Mouse (Mus musculus): ENCODE measurements around the gene Hnrnpr. TPM values are rescaled to one million over a fixed set of nuclear protein-coding genes. Genes with fewer than 3 reads are reported as not detected.

Hnrnpr gene
- polyA plus RNA-seq, 1 experiment from 2014 or later, result 207 TPM

GRCm38 (mm10) chr4:136312616-136313015 is 1.9 kb downstream of the Hnrnpr start:
- Histone ChIP-seq H3K36me3 (ENCODE audit: control insufficient read depth, insufficient read depth, low read length) (peaks cover 9% of the 10 kb centered on the region), H3K27me3 (ENCODE audit: control insufficient read depth, insufficient read depth, low read length) (no peaks in the 10 kb centered on the region), H3K27ac (replicated peaks; ENCODE audit: low read depth, low read length) (no peak overlapping the region), H3K4me1 (ENCODE audit: control insufficient read depth, insufficient read depth, low read length) (peaks cover 38% of the 10 kb centered on the region), H3K4me2 (ENCODE audit: low read length) (peak overlapping the region; percentile 87), H3K4me3 (replicated peaks; ENCODE audit: low read depth, low read length) (peak overlapping the region; percentile 100), H3K9ac (replicated peaks; ENCODE audit: low read length) (peak overlapping the region; percentile 99), H3K9me3 (ENCODE audit: control insufficient read depth, low read length) (no peaks in the 10 kb centered on the region)
- DNase-seq (no peak), ATAC-seq (ENCODE audit: low FRiP score, low TSS enrichment) (no peak)
- WGBS, result 24% methylated on average over 4 of the region's 4 CpGs

- WGBS, result 46% methylated on average over 4 of the region's 4 CpGs
- DNase-seq (no peak), ATAC-seq (ENCODE audit: low FRiP score, low TSS enrichment) (no peak)
- peaks cover 24% of the 10 kb centered on the region for H3K4me1 ChIP-seq (ENCODE audit: control insufficient read depth, insufficient read depth, low read length)
- no peaks in the 10 kb centered on the region for H3K9me3 ChIP-seq (ENCODE audit: control insufficient read depth, low read length)
- no peak overlapping the region for H3K4me2 ChIP-seq (ENCODE audit: low read length)
- no peak overlapping the region for H3K9ac ChIP-seq (replicated peaks; ENCODE audit: low read length)
- H3K36me3 ChIP-seq (ENCODE audit: control insufficient read depth, insufficient read depth, low read length), result peaks cover 56% of the 10 kb centered on the region
- H3K27me3 ChIP-seq (ENCODE audit: control insufficient read depth, insufficient read depth, low read length), result no peaks in the 10 kb centered on the region
- no peak overlapping the region for H3K4me3 ChIP-seq (replicated peaks; ENCODE audit: low read depth, low read length)
- H3K27ac ChIP-seq (replicated peaks; ENCODE audit: low read depth, low read length), result no peak overlapping the region
Observed at GRCm38 (mm10) chr4:136317667-136318066, 6.9 kb downstream of the Hnrnpr start.

- Histone ChIP-seq H3K4me2 (ENCODE audit: low read length) (no peak overlapping the region), H3K27ac (replicated peaks; ENCODE audit: low read depth, low read length) (no peak overlapping the region), H3K4me1 (ENCODE audit: control insufficient read depth, insufficient read depth, low read length) (peaks cover 2% of the 10 kb centered on the region; the same call in 1 of the 2 replicates), H3K27me3 (ENCODE audit: control insufficient read depth, insufficient read depth, low read length) (no peaks in the 10 kb centered on the region), H3K4me3 (replicated peaks; ENCODE audit: low read depth, low read length) (no peak overlapping the region), H3K36me3 (ENCODE audit: control insufficient read depth, insufficient read depth, low read length) (peaks cover 67% of the 10 kb centered on the region), H3K9ac (replicated peaks; ENCODE audit: low read length) (no peak overlapping the region), H3K9me3 (ENCODE audit: control insufficient read depth, low read length) (no peaks in the 10 kb centered on the region)
- ATAC-seq (ENCODE audit: low FRiP score, low TSS enrichment), result no peak
- whole genome bisulfite sequencing, result 89% methylated on average over 4 of the region's 4 CpGs
- no peak for DNase-seq
Observed at GRCm38 (mm10) chr4:136320016-136320415, 9.3 kb downstream of the Hnrnpr start.

GRCm38 (mm10) chr4:136324226-136324625 is 13.5 kb downstream of the Hnrnpr start:
- Histone ChIP-seq H3K9ac (replicated peaks; ENCODE audit: low read length) (no peak overlapping the region), H3K27ac (replicated peaks; ENCODE audit: low read depth, low read length) (no peak overlapping the region), H3K36me3 (ENCODE audit: control insufficient read depth, insufficient read depth, low read length) (peaks cover 67% of the 10 kb centered on the region), H3K4me3 (replicated peaks; ENCODE audit: low read depth, low read length) (no peak overlapping the region), H3K9me3 (ENCODE audit: control insufficient read depth, low read length) (no peaks in the 10 kb centered on the region), H3K4me2 (ENCODE audit: low read length) (no peak overlapping the region), H3K27me3 (ENCODE audit: control insufficient read depth, insufficient read depth, low read length) (no peaks in the 10 kb centered on the region), H3K4me1 (ENCODE audit: control insufficient read depth, insufficient read depth, low read length) (no peaks in the 10 kb centered on the region)
- WGBS, result 79% methylated on average over 2 of the region's 2 CpGs
- no peak for ATAC-seq (ENCODE audit: low FRiP score, low TSS enrichment)
- peak; percentile 40 for DNase-seq

GRCm38 (mm10) chr4:136327238-136327637 is 16.5 kb downstream of the Hnrnpr start:
- Histone ChIP-seq H3K9ac (replicated peaks; ENCODE audit: low read length) (no peak overlapping the region), H3K36me3 (ENCODE audit: control insufficient read depth, insufficient read depth, low read length) (peaks cover 63% of the 10 kb centered on the region), H3K4me1 (ENCODE audit: control insufficient read depth, insufficient read depth, low read length) (no peaks in the 10 kb centered on the region), H3K9me3 (ENCODE audit: control insufficient read depth, low read length) (no peaks in the 10 kb centered on the region), H3K27ac (replicated peaks; ENCODE audit: low read depth, low read length) (no peak overlapping the region), H3K27me3 (ENCODE audit: control insufficient read depth, insufficient read depth, low read length) (no peaks in the 10 kb centered on the region), H3K4me3 (replicated peaks; ENCODE audit: low read depth, low read length) (no peak overlapping the region), H3K4me2 (ENCODE audit: low read length) (no peak overlapping the region)
- ATAC-seq (ENCODE audit: low FRiP score, low TSS enrichment) (no peak), DNase-seq (no peak)
- WGBS, result 92% methylated on average over 5 of the region's 5 CpGs

- Histone ChIP-seq H3K27me3 (ENCODE audit: control insufficient read depth, insufficient read depth, low read length) (no peaks in the 10 kb centered on the region), H3K4me2 (ENCODE audit: low read length) (no peak overlapping the region), H3K4me3 (replicated peaks; ENCODE audit: low read depth, low read length) (no peak overlapping the region), H3K36me3 (ENCODE audit: control insufficient read depth, insufficient read depth, low read length) (peaks cover 63% of the 10 kb centered on the region), H3K9me3 (ENCODE audit: control insufficient read depth, low read length) (no peaks in the 10 kb centered on the region), H3K9ac (replicated peaks; ENCODE audit: low read length) (no peak overlapping the region), H3K27ac (replicated peaks; ENCODE audit: low read depth, low read length) (no peak overlapping the region), H3K4me1 (ENCODE audit: control insufficient read depth, insufficient read depth, low read length) (no peaks in the 10 kb centered on the region)
- DNase-seq (peak; percentile 19), ATAC-seq (ENCODE audit: low FRiP score, low TSS enrichment) (no peak)
Observed at GRCm38 (mm10) chr4:136328115-136328514, 17.4 kb downstream of the Hnrnpr start.

GRCm38 (mm10) chr4:136331709-136332108 is 21.0 kb downstream of the Hnrnpr start:
- ATAC-seq (ENCODE audit: low FRiP score, low TSS enrichment) (no peak), DNase-seq (no peak)
- Histone ChIP-seq H3K27ac (replicated peaks; ENCODE audit: low read depth, low read length) (no peak overlapping the region), H3K27me3 (ENCODE audit: control insufficient read depth, insufficient read depth, low read length) (no peaks in the 10 kb centered on the region), H3K9ac (replicated peaks; ENCODE audit: low read length) (no peak overlapping the region), H3K4me2 (ENCODE audit: low read length) (no peak overlapping the region), H3K4me1 (ENCODE audit: control insufficient read depth, insufficient read depth, low read length) (no peaks in the 10 kb centered on the region), H3K4me3 (replicated peaks; ENCODE audit: low read depth, low read length) (no peak overlapping the region), H3K36me3 (ENCODE audit: control insufficient read depth, insufficient read depth, low read length) (peaks cover 73% of the 10 kb centered on the region), H3K9me3 (ENCODE audit: control insufficient read depth, low read length) (no peaks in the 10 kb centered on the region)
- 93% methylated on average over 3 of the region's 3 CpGs for WGBS

GRCm38 (mm10) chr4:136333191-136333590 is 22.4 kb downstream of the Hnrnpr start:
- ATAC-seq (ENCODE audit: low FRiP score, low TSS enrichment) (no peak), DNase-seq (no peak)
- Histone ChIP-seq H3K9ac (replicated peaks; ENCODE audit: low read length) (no peak overlapping the region), H3K4me3 (replicated peaks; ENCODE audit: low read depth, low read length) (no peak overlapping the region), H3K27me3 (ENCODE audit: control insufficient read depth, insufficient read depth, low read length) (no peaks in the 10 kb centered on the region), H3K27ac (replicated peaks; ENCODE audit: low read depth, low read length) (no peak overlapping the region), H3K4me2 (ENCODE audit: low read length) (no peak overlapping the region), H3K4me1 (ENCODE audit: control insufficient read depth, insufficient read depth, low read length) (no peaks in the 10 kb centered on the region), H3K9me3 (ENCODE audit: control insufficient read depth, low read length) (no peaks in the 10 kb centered on the region), H3K36me3 (ENCODE audit: control insufficient read depth, insufficient read depth, low read length) (peaks cover 71% of the 10 kb centered on the region)
- 88% methylated on average over 3 of the region's 3 CpGs for WGBS

- H3K27me3 ChIP-seq (ENCODE audit: control insufficient read depth, insufficient read depth, low read length), result no peaks in the 10 kb centered on the region
- 74% methylated on average over 2 of the region's 2 CpGs for WGBS
Observed at GRCm38 (mm10) chr4:136335065-136335464, 24.3 kb downstream of the Hnrnpr start.

More at GRCm38 (mm10) chr4:136335065-136335464, 24.3 kb downstream of the Hnrnpr start:
- no peak overlapping the region for H3K4me2 ChIP-seq (ENCODE audit: low read length)
- no peak overlapping the region for H3K27ac ChIP-seq (replicated peaks; ENCODE audit: low read depth, low read length)
- no peak overlapping the region for H3K9ac ChIP-seq (replicated peaks; ENCODE audit: low read length)
- H3K4me3 ChIP-seq (replicated peaks; ENCODE audit: low read depth, low read length), result no peak overlapping the region
- H3K9me3 ChIP-seq (ENCODE audit: control insufficient read depth, low read length), result no peaks in the 10 kb centered on the region
- H3K4me1 ChIP-seq (ENCODE audit: control insufficient read depth, insufficient read depth, low read length), result no peaks in the 10 kb centered on the region
- peaks cover 71% of the 10 kb centered on the region for H3K36me3 ChIP-seq (ENCODE audit: control insufficient read depth, insufficient read depth, low read length)
- ATAC-seq (ENCODE audit: low FRiP score, low TSS enrichment) (no peak), DNase-seq (no peak)

All from midbrain, embryonic 14.5 days (tissue).